Mouse (Mus musculus) left cerebral cortex, adult 2 months (tissue): ENCODE data around the gene Nup210. TPM values are rescaled to one million over a fixed set of nuclear protein-coding genes. Genes with fewer than 3 reads are reported as not detected.

Source experiments
- DNase-seq, 2 experiments: peaks; one replicate each; pipeline ENCODE4 v3.0.0; 2021 to 2022; ENCODE audit warnings: low spot score in 2 of 2, mixed read lengths in 1 of 2; ENCODE audit errors: extremely low spot score in 1 of 2
- H3K27ac ChIP-seq: fragments of 200-600 bp; 2 replicates; pipeline ENCODE4 v1.8.1; 2022
- H3K4me3 ChIP-seq: fragments of 200-600 bp; 2 replicates; pipeline ENCODE4 v1.8.1; 2022
- CTCF ChIP-seq: fragments of 200-600 bp; IDR thresholded peaks from 2 replicates; pipeline ENCODE4 v1.8.1; 2022; ENCODE audit warnings: antibody characterized with exemption, mild to moderate bottlenecking, moderate library complexity
- intact Hi-C: fragments of 180-260 bp; cut with DNase I; formaldehyde crosslinking; loops from one replicate; pipeline ENCODE4 v1.15.1; 2025
- total RNA-seq, 2 experiments: library from RNA; stranded (reverse); gene quantifications; 2 replicates each; pipeline ENCODE4 v1.2.3; 2021

Nup210 gene
- total RNA-seq, 2 experiments from 2014 or later = 23.5 to 24.5 TPM

DNA sequence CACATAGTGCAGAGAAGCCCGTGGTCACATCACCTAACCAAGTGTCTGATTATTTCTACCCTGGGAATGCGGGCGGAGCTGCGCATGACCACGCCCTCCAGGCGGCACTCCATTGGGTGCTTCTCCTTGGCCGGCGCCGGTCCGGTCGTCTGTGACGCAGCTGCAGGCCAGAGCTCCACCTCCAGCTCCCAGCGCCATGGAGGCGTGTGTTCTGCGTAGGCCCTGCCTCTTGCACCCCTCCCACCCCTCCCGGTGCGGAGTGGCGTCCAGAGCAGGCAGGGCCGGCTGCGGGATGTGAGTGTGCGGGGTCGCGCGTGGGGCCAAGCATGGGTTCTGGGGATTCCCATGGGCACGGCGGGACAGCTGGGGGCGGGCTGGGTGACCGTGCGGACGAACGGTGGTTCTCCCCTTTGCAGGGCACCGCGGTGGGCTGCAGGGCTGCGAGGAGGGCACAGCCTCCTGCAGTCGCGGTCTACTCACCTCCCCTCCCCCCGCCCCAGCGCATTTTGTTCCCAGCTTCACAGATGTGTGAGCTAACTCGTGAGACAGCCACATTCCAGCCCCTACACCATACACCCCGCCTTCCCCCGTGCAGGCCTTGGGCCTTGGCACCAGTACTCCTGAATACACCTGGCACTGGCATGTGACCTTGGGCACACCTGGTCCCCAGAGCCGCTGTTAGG is 40.1 kb upstream of the Nup210 start, which contains the start of gene Hdac11:
Gene Hdac11, plus strand, starts transcription at position 112 of the 683 bp plus-strand sequence.
- DNase-seq = peak; percentile 90 to 93
- H3K27ac ChIP-seq = peak within 1 kb of the TSS; percentile 97
- no peak for TF ChIP-seq CTCF
- intact Hi-C loops = no loop called here
- H3K4me3 ChIP-seq = peak within 1 kb of the TSS; percentile 80

DNA sequence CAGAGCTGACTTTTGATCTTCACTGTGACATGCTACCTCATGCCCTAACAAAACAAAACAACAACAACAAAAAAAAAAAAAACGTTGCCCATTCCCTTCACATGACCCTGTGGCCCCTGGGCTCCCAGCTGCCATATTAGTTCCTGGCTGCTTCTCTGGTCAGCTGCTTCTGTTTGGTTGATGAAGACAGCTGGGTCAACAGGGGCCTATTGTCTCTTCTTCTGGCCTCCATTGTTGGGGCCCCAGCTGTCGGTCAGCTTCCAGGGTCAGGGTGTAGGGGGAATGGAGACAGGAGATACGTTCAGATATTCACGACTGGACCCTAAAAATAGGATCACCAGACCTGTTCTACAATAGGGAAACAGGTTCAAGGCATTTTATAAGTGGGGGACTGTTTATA is 39.4 kb upstream of the Nup210 start:
- no peak for DNase-seq
- intact Hi-C loops = no loop called here
- Histone ChIP-seq H3K4me3 (peak overlapping the region; percentile 80), H3K27ac (peak overlapping the region; percentile 97)
- no peak for TF ChIP-seq CTCF

DNA sequence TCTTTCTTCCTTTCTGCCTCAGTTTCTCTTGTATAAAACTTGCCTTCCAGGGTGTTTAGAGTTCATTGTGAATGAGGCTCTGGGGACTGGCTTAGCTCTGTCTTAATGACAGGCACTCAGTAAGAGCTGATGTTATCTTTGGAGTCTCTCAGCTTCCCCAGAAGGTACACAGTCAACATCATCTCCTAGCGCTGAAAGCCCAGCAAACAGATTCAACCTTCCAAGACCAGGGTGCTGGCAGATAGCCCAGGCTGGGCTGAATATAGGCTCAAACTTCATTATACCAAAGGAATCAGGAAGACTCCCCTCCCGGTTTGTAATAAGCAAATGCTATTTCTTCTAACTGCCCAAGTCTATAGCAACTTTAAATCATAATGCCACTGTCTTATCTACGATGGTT is 38.7 kb upstream of the Nup210 start:
- DNase-seq = no peak
- peak overlapping the region; percentile 97 for H3K27ac ChIP-seq
- intact Hi-C loops = no loop called here
- no peak for TF ChIP-seq CTCF
- no peak overlapping the region for H3K4me3 ChIP-seq

DNA sequence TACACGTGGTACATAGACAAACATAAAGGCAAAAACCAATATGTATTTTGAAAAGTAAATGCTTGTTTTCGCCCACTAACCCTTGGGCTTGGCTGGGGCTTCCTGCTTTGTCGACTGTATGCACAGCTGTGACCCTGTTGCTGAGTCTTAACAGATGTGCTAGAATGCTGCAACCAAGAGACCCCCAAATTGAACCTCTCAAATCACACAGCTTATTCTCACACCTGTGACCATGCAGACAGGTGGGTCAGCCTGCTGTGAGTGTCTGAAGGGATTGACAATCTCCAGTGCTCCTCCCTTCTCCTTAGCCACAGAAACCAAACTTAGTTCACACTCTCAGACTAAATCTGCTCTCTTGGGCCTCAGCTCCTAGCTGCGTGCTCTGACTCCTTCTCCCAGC is 38.1 kb upstream of the Nup210 start:
- intact Hi-C loops = no loop called here
- no peak for TF ChIP-seq CTCF
- Histone ChIP-seq H3K4me3 (no peak overlapping the region), H3K27ac (peak overlapping the region; percentile 97)
- DNase-seq = no peak

DNA sequence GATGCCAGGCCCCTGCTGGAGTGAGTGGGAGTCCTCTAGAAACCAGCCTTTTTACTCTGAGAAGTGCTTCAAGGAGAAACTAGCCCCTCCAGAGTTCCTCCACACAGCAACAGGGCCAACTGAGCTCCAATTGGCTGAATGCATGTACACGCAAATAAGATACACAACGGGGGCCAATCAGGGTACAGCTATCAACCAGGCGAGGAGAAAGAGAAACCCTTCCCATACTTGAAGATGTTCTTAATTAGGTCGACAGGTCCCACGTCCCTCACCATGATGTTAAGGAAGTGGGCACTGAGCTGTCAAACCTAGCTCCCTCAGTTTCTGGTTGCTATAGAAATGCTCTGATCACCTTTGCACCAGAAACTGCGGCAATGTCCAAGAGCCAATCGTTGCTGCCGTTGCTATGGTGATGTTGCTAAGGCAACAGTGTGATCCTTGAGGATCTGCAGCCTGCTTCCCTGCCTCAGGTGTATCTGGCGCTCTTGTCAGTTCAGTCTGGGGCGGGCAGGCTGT is 37.0 kb upstream of the Nup210 start:
- peak; percentile 67 to 75 for DNase-seq
- Histone ChIP-seq H3K4me3 (no peak overlapping the region), H3K27ac (peak overlapping the region; percentile 97)
- no peak for TF ChIP-seq CTCF
- intact Hi-C loops = no loop called here

DNA sequence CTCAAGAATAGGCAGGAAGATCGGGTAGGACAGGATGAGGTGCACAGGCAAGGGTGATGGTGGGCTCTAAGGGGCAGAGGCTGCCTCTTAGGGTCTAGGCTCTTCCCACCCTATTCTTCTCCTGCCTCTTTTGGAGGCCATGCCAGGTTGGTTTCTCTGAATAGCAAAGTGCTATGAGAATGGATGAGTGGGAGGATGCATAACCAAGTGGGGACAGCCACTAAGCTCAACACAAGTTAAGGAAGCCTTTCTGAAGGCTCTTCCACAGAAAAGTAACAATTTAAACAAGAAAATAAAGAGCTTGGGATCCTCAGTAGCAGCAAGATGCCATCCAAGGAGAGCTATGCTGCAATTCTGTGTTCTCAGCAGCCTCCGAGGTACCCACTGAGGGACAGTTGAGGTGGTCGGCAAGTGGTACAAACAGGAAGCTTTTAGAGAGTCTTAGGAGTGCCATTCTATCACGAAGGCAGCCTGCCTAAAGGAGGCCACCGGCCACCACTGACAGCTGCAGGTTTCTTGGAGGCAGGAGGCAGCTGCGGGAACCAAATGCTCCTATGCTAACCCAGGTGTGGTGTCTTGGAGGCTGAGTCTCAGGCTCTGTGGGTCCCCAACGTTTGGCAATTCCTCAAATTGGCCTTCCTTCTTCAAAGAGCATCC is 36.4 kb upstream of the Nup210 start:
- intact Hi-C loops = no loop called here
- Histone ChIP-seq H3K27ac (peak overlapping the region; percentile 97), H3K4me3 (no peak overlapping the region)
- no peak for TF ChIP-seq CTCF
- no peak for DNase-seq

DNA sequence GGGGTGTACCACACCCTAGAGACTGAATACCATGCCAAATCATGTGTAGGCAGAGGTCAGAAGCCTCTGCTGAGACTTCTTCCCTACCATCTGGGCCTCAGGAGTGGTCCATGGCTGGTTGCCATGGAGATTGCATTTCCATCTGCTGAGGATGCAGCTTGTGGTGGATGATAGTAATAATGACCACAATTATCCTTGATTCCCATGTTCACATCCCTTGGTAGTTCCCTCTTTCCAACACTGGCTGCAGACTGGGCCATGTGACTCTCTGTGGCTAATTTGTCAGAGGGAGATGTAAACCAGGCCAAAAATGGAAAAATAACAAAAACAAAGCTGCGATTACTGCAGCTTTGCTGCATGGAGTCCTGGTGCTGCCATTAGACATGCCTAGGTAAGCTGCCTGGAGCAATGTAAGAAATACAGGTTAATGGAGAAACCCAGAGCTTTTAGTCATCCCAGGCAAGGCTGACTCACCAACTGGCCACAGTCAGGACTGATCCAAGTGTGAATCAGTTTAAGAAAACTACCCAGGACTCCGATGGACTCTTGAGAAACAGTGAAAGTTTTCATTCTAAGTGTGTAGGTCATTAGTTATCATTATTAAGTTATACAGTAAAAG is 30.6 kb upstream of the Nup210 start:
- TF ChIP-seq CTCF = no peak
- Histone ChIP-seq H3K4me3 (no peak overlapping the region), H3K27ac (no peak overlapping the region)
- DNase-seq = no peak
- intact Hi-C loops = no loop called here

DNA sequence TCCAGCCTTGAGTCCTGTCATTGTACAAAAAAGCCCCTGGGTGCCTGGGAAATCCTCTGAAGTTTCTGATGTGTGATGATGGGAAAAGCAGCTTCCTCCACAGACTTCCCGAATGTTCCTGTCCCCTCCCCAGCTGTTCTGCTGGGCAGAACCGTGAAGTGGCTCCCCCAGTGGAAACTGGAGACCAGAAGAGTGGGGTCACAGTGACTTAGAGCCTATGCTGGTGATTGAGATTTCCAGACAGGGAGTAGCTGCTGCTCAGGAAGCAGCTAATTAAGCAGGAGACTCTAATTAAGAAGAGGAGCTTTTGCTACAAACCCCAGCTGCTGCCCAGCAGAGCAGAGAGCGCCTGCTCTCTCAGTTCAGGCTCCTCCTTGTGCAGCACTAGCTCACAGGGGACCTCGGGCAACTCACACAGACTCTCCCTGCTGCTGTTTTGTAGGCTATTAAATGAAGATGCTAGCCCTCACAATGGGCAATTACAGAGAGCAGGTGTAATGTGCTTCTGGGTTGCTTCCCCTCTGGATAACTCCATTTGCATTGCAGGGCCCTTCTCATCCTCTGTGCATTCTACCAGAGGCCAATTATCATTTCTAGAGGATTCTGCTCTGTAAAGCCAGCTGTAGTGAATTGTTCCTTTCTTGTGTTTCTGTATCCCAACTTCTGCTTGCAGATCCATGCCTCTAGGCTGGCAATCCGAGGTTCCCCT is 30.0 kb upstream of the Nup210 start:
- no peak for DNase-seq
- no peak overlapping the region for H3K4me3 ChIP-seq
- H3K27ac ChIP-seq = no peak overlapping the region
- TF ChIP-seq CTCF = no peak
- intact Hi-C loops = no loop called here

DNA sequence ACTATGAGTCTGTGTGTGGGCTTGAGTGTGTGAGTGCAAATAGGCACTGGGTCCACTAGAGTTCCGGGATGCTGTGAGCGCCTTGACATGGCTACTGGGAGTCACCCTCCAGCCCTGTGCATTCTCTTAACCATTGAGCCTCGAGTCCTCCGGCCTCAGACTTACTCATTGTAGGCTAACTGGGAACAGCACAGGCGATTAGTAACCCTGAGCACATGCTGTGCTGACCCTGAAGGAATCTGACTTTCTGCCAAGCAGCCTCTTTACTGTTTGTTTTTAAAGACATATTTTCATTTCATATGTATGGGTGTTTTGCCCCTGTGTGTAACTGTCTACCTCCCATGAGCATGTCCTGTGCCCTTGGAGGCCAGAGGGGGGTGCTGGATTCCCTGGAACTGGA is 28.9 kb upstream of the Nup210 start:
- intact Hi-C loops = no loop called here
- no peak overlapping the region for H3K27ac ChIP-seq
- no peak for DNase-seq

DNA sequence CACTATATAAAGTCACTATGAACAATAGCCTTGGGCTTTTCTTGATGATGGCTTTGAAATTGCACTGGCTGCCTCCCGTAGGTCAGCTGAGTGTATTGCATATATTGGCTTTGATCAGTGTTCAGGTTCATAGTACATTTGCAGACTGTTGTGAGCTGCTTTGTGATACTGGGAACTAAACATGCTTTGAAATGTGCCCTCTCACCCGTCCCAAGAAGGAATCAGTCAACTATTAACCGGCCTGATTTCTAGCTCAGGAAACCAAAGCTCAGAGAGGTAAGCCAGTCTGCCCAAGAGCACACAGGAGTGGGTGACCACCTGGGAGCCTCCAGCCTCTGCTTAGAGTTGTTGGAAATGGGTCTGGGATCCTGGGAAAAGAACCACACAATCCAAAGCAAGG is 28.4 kb upstream of the Nup210 start:
- intact Hi-C loops = no loop called here
- no peak; the same call in none of the 2 replicates for TF ChIP-seq CTCF
- DNase-seq = no peak
- Histone ChIP-seq H3K27ac (no peak overlapping the region), H3K4me3 (no peak overlapping the region)

More for the DNA sequence above, 28.9 kb upstream of the Nup210 start:
- no peak for TF ChIP-seq CTCF
- no peak overlapping the region for H3K4me3 ChIP-seq

DNA sequence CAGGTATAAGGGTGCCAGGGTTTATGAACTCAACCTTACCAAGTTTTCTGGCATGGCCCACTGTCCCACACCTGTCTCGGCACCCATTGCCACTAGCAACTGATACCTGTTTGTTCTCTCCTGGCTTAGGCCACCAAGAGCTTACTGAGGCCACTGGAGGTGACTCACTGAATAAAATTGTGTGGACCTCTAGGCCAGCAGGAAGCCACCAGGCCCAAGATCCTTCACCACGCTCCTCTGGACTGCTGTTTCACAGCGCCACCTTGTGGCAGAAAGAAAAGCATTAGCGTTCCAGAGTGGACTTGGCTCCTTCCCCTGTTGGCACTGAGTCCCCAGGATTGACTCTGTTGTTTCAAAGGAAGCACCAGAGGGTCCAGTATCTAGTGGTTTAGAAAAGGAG is 23.2 kb upstream of the Nup210 start:
- intact Hi-C loops = loop anchor here (2.0 to 10.0 kb wide), 5 partner anchors 83 to 533 kb away; no protein-coding TSS in a partner anchor
- peak; percentile 66 to 75 for DNase-seq
- no peak overlapping the region for H3K4me3 ChIP-seq
- TF ChIP-seq CTCF = peak; percentile 87
- no peak overlapping the region for H3K27ac ChIP-seq
